Mouse (Mus musculus): ENCODE results near the gene Eef1e1. TPM values are rescaled to one million over a fixed set of nuclear protein-coding genes. Genes with fewer than 3 reads are reported as not detected.

The Eef1e1 gene
- total and polyA plus RNA-seq, 3 experiments = 194 to 218 TPM; not detected in 1

DNA sequence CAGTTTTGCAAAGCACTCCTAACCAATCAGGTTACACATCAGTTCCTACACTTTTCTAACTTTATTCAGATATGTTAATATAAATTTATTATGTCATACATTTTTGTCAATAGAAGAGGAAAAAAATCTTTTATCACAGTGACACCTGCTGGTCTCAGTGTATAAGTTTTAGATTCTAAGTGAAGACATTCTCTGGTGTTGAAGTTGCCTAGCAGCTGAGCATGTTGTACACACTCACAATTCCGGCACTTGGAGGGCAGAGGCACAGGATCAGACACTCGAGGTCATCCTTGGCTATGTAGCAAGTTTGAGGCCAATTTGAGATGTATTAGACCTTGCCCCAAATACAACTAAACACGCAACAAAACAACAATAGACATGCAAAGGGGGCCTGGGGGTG lies 61.8 kb downstream of the Eef1e1 start:
- Histone ChIP-seq H3K27me3 (ENCODE audit: control insufficient read depth in 1 of 2, insufficient read depth in 2 of 2, low read length in 2 of 2) (no peaks in the 10 kb centered on the region), H3K79me2 (ENCODE audit: control insufficient read depth, insufficient read depth, low read length, poor library complexity) (no peaks in the 10 kb centered on the region), H3K4me1 (ENCODE audit: control insufficient read depth in 1 of 2, insufficient read depth in 2 of 2, low read length in 2 of 2) (peaks cover 0 to 3% of the 10 kb centered on the region in 2 experiments; a peak in 1 of 4 replicates), H3K4me3 (ENCODE audit: control insufficient read depth in 1 of 2, insufficient read depth in 1 of 2, low read depth in 2 of 2, low read length in 2 of 2) (no peak overlapping the region), H3K27ac (ENCODE audit: control insufficient read depth, low read depth, low read length) (no peak overlapping the region), H3K36me3 (ENCODE audit: control insufficient read depth in 1 of 2, insufficient read depth in 2 of 2, low read length in 2 of 2) (no peaks in the 10 kb centered on the region), H3K9me3 (replicated peaks; ENCODE audit: insufficient read depth, low read length) (no peaks in the 10 kb centered on the region), H3K9ac (ENCODE audit: control insufficient read depth, low read depth, low read length, poor library complexity, severe bottlenecking) (no peak overlapping the region)
- peak; percentile 30 for DNase-seq (ENCODE audit: low read depth, low spot score)
- peak in 2 of 3 experiments; percentile 16 to 50; a peak in 2 of 6 replicates for TF ChIP-seq CTCF (IDR thresholded peaks at IDR 0.05 in 2 of 3, conservative IDR thresholded peaks at IDR 0.05 in 1 of 3; ENCODE audit: control insufficient read depth in 1 of 3, insufficient read depth in 1 of 3, low read depth in 2 of 3, low read length in 3 of 3, poor library complexity in 1 of 3, severe bottlenecking in 1 of 3)
- TF ChIP-seq MAX (IDR thresholded peaks at IDR 0.05; ENCODE audit: low read length) = no peak
- TF ChIP-seq MXI1 (IDR thresholded peaks at IDR 0.05; ENCODE audit: low read depth, low read length) = no peak
- peak; percentile 47 for TF ChIP-seq RAD21 (IDR thresholded peaks at IDR 0.05; ENCODE audit: low read depth, low read length)
- no peak for TF ChIP-seq ELF1 (IDR thresholded peaks at IDR 0.05; ENCODE audit: low read depth, low read length)
- TF ChIP-seq POLR2AphosphoS2 (IDR thresholded peaks at IDR 0.05; ENCODE audit: low read length) = no peak
- TF ChIP-seq RCOR1 (IDR thresholded peaks at IDR 0.05; ENCODE audit: low read depth, low read length) = no peak
- peak; percentile 43 for TF ChIP-seq SMC3 (IDR thresholded peaks at IDR 0.05; ENCODE audit: low read depth, low read length)
- no peak for TF ChIP-seq TAL1 (IDR thresholded peaks at IDR 0.05; ENCODE audit: low read length)
- TF ChIP-seq ZC3H11A (IDR thresholded peaks at IDR 0.05; ENCODE audit: low read depth, low read length) = no peak
- TF ChIP-seq MYB (IDR thresholded peaks at IDR 0.05; ENCODE audit: low read depth, low read length) = no peak

DNA sequence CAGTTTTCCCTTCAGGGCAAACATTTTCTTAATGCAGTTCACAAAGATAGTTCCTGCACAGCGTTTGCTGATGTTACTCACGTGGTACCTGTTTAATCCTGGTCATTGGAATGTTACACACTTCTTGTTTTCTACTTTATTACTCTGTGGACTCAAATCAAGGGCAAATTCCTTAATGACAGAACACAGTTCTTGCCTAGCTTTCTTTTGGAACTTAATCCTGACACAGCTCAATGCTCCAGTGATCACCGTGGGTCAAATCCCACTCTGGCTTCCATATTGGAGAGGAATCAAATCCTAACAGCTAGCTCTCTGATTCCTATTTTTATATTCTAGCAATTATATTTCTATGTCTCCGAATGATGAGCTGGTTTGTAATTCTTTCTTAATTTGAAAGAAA lies 62.4 kb downstream of the Eef1e1 start:
- DNase-seq (ENCODE audit: low read depth, low spot score) = no peak
- no peak overlapping the region for H3K9ac ChIP-seq (ENCODE audit: control insufficient read depth, low read depth, low read length, poor library complexity, severe bottlenecking)
- no peak overlapping the region for H3K4me3 ChIP-seq (ENCODE audit: control insufficient read depth in 1 of 2, insufficient read depth in 1 of 2, low read depth in 2 of 2, low read length in 2 of 2)
- H3K36me3 ChIP-seq (ENCODE audit: control insufficient read depth in 1 of 2, insufficient read depth in 2 of 2, low read length in 2 of 2) = no peaks in the 10 kb centered on the region
- peaks cover 0 to 3% of the 10 kb centered on the region in 2 experiments; a peak in 1 of 4 replicates for H3K4me1 ChIP-seq (ENCODE audit: control insufficient read depth in 1 of 2, insufficient read depth in 2 of 2, low read length in 2 of 2)
- no peaks in the 10 kb centered on the region for H3K27me3 ChIP-seq (ENCODE audit: control insufficient read depth in 1 of 2, insufficient read depth in 2 of 2, low read length in 2 of 2)
- no peak overlapping the region for H3K27ac ChIP-seq (ENCODE audit: control insufficient read depth, low read depth, low read length)
- no peaks in the 10 kb centered on the region for H3K79me2 ChIP-seq (ENCODE audit: control insufficient read depth, insufficient read depth, low read length, poor library complexity)
- H3K9me3 ChIP-seq (replicated peaks; ENCODE audit: insufficient read depth, low read length) = no peaks in the 10 kb centered on the region
- TF ChIP-seq TBP (IDR thresholded peaks at IDR 0.05; ENCODE audit: low read depth, low read length) (no peak), MYB (IDR thresholded peaks at IDR 0.05; ENCODE audit: low read depth, low read length) (no peak), EP300 (IDR thresholded peaks at IDR 0.05; ENCODE audit: low read depth in 1 of 2, low read length in 2 of 2) (no peak), RAD21 (IDR thresholded peaks at IDR 0.05; ENCODE audit: low read depth, low read length) (no peak), ETS1 (IDR thresholded peaks at IDR 0.05; ENCODE audit: low read depth, low read length) (no peak), GABPA (IDR thresholded peaks at IDR 0.05; ENCODE audit: low read depth, low read length) (no peak), POLR2A (IDR thresholded peaks at IDR 0.05; ENCODE audit: control insufficient read depth in 1 of 2, insufficient read depth in 1 of 2, low read depth in 1 of 2, low read length in 2 of 2, poor library complexity in 1 of 2) (no peak), NRF1 (IDR thresholded peaks at IDR 0.05; ENCODE audit: insufficient read depth, low read depth, low read length, poor library complexity, severe bottlenecking) (no peak), NELFE (IDR thresholded peaks at IDR 0.05; ENCODE audit: low read depth, low read length) (no peak), ELF1 (IDR thresholded peaks at IDR 0.05; ENCODE audit: low read depth, low read length) (no peak), POLR2AphosphoS5 (IDR thresholded peaks at IDR 0.05; ENCODE audit: borderline replicate concordance, low read depth, low read length) (no peak), CTCF (IDR thresholded peaks at IDR 0.05 in 2 of 3, conservative IDR thresholded peaks at IDR 0.05 in 1 of 3; ENCODE audit: control insufficient read depth in 1 of 3, insufficient read depth in 1 of 3, low read depth in 2 of 3, low read length in 3 of 3, poor library complexity in 1 of 3, severe bottlenecking in 1 of 3) (no peak), CHD2 (IDR thresholded peaks at IDR 0.05; ENCODE audit: low read length) (no peak), E2F4 (IDR thresholded peaks at IDR 0.05; ENCODE audit: borderline replicate concordance, low read depth, low read length) (no peak), ZMIZ1 (IDR thresholded peaks at IDR 0.05; ENCODE audit: low read depth, low read length) (no peak), ZKSCAN1 (IDR thresholded peaks at IDR 0.05; ENCODE audit: low read depth, low read length) (no peak), USF2 (IDR thresholded peaks at IDR 0.05; ENCODE audit: borderline replicate concordance in 1 of 2, insufficient read depth in 1 of 2, low read depth in 1 of 2, low read length in 2 of 2) (no peak), SMC3 (IDR thresholded peaks at IDR 0.05; ENCODE audit: low read depth, low read length) (no peak), HCFC1 (IDR thresholded peaks at IDR 0.05; ENCODE audit: low read depth, low read length) (no peak), JUND (IDR thresholded peaks at IDR 0.05; ENCODE audit: low read depth, low read length) (no peak)
